Mouse (Mus musculus) adrenal gland, postnatal 25 days (tissue): ENCODE measurements around the gene Taf1c. TPM values are rescaled to one million over a fixed set of nuclear protein-coding genes. Genes with fewer than 3 reads are reported as not detected.

Source experiments
- DNase-seq: peaks from one replicate; pipeline ENCODE4 v3.0.0; 2021; ENCODE audit warnings: mixed read lengths
- long read RNA-seq: library from polyadenylated mRNA; stranded (forward); transcript quantifications from one replicate; pipeline ENCODE4 v2.0.0, GENCODE M21; 2021
- total RNA-seq: library from RNA; stranded (reverse); gene quantifications from 2 replicates; pipeline ENCODE4 v1.2.3, GENCODE M21; 2021

Taf1c gene
- total RNA-seq, result 14.0 and 15.7 TPM in 2 replicates
- long read RNA-seq, partial matches to known transcripts, result 11 of 15 reads
- long read RNA-seq, other reads (novel, unspliced or antisense), result 1 of 15 reads

- DNase-seq, result peak; percentile 91
These were observed at the start of gene Taf1c for GRCm38 (mm10) chr8:119604996-119605395. Gene Taf1c (minus strand): TSS chr8:119605222.

- DNase-seq, result no peak
These were observed 46.3 kb upstream of the Taf1c start for GRCm38 (mm10) chr8:119651324-119651723.

- DNase-seq, result no peak
These were observed 41.8 kb upstream of the Taf1c start for GRCm38 (mm10) chr8:119646846-119647245.

- no peak for DNase-seq
These were observed 41.2 kb upstream of the Taf1c start for GRCm38 (mm10) chr8:119646197-119646596.

DNA sequence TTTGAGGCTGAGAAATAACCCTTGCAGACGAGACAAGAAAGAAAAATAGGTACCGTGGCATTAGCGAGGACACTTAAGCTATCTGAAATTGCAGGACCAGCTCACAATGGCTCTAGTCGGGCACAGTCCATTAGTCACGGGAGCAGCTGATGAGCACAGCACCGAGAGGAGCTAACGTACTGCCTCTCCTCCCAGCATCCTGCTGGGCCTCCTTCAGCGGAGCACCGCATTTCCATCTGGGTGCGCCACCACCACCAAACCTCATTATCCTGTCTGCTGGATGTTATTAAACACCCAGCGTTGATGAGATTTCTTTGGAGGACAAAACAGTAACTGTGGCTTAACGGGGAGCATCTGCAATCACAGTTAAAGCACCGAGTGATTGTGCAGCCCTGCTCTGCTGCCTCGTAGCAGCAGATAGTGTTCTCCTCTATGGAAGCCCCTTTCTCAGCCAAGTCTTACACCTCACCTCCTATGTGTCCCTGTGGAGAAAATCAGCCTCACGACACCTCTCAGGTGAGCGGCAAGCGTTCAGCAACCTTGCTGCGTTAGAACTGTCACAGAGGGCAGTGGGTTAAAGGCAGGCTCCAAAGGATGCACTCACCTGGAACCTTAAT is 40.1 kb upstream of the Taf1c start:
- no peak for DNase-seq

DNA sequence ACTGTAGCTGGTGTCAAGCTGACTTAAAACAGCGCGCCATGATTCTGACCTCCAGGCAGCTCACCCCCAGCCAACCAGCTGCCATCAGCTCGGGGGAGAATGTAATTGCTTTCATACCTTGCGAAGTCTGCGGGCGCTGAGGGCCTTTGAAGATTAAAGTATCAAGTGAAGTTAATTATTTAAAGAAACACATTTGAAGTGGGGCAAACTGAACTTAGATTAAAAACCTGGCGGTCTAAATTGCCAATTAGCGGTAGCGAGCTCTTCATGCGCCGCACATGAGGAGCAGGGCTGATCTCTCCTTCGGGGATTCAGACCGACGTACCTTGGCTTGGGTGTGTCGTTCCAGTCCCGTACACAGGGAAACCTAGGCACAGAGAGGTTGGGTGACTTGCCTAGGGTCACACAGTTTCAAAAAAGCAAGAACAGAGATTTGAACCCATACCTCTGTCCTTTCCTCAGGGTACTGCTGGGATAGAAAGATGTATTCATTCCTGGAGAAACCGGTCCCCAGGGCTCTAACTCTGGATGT is 39.5 kb upstream of the Taf1c start:
- DNase-seq, result no peak

DNA sequence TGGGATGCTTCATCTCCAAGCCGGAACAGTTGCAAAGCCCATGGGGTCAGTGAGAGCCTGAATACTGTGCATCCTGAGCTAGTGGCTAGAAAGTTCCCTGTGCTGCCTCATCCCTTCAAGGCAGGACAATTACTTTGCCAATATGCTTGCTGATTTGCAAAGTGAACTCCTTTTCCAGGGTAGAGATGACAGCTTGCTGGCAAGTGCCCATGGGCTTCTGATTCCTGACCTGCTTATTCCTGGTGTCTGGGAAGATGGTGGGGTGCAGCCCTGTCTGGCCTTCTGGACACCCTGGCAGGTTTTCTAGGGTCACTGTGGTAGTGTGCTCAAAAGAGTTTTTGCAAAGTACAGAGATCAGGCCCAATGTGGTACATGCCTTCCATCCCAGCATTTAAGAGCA is 37.9 kb upstream of the Taf1c start:
- DNase-seq, result no peak

- DNase-seq, result peak; percentile 45
These were observed 36.0 kb upstream of the Taf1c start for GRCm38 (mm10) chr8:119641058-119641457.

DNA sequence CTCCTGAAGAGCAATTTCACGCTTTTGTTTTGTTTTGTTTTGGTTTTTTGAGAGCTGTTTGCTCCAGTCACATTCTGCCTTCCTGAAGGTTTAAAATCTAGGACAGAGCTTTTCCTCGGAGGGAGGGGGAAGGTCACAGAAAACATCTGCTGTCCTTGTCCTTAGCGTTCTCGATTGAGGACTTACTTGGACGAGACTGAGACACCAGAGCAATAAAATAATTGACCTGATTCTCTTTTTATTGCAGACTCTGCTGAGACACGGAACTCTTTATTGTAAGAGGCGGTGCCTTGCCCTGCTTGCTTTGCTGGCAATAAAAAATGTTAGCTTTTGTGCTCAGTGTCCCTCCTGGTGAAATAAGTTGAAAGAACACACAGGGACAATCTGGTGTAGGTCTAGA is 34.8 kb upstream of the Taf1c start:
- DNase-seq, result no peak

DNA sequence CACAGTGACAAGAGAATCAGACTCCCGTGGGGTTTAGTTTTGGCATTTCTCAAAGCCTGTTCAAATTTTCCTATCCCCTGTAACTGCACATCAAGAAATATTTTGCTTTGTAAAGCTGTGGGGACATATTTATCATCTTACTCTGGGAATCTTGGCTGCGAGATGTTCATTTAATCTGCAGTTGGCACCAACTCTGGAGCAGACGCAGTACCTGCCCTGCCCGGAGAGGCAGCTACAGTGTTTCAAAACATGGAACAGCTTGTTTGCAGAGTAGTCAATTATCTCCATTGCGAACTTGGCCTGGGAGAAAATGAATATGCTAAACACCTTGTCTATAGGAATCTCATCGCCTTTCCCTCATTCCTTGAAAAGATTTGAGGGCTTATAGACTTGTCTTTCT is 33.2 kb upstream of the Taf1c start:
- no peak for DNase-seq

- DNase-seq, result no peak
These were observed 32.4 kb upstream of the Taf1c start for GRCm38 (mm10) chr8:119637381-119637780.

DNA sequence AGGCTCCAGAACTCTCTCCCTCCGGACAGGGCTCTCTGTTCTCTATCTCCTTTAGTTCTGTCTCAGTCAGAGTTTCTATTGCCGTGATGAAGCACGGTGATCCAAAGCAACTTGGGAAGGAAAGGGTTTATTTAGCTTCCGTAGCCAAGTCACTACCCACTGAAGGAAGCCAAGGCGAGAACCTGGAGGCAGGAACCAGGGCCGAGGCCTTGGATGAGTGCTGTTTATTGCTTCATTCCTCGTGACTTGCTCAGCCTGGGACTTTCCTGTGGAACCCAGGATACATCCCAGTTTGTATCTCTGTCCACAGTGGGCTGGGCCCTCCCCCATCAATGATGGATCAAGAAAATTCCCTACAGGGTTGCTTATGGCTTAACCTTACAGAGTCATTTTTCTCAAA is 31.7 kb upstream of the Taf1c start:
- no peak for DNase-seq

DNA sequence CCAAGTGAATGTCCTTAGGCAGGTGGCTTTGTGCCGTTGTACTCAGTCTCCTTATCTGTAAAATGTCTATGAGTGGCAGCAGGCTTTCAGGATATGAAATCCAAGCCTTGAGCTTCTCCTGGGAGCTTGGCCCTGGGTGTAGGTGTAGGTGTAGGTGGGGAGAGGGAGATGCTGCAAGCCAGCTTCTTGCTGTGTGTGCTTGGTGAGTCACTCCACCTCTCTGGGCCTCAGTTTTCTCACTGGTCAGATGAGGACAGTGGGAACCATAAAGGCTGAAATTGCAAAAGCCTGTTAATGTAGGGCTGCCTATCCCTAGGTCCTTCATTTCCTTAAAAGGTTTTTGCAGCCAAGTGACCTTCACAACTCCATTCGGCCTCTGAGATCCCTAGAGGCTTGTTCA is 30.9 kb upstream of the Taf1c start:
- no peak for DNase-seq

DNA sequence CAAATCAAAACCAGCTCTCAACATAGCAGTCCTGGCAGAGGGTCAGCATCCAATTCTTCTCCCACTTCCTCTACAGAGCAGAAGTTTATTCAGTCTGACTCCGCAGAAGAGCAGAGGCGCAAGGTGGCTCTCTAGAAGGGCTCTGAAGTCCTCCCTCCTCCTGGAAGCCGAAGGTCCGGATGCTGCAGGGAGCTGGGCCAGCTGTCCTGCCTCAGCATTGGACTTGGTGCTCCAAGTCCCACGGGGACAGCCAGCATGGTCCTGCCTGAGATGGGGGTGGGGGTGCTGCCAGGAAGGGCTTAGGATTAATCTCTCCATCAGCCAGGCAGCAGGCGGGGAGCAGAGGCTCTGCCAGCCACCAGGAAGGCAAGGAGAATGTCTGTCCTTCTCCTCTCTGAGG is 30.4 kb upstream of the Taf1c start, which contains the start of gene Kcng4:
Kcng4 (minus strand) TSS at position 303 of the 400 bp plus-strand sequence.
- no peak for DNase-seq

DNA sequence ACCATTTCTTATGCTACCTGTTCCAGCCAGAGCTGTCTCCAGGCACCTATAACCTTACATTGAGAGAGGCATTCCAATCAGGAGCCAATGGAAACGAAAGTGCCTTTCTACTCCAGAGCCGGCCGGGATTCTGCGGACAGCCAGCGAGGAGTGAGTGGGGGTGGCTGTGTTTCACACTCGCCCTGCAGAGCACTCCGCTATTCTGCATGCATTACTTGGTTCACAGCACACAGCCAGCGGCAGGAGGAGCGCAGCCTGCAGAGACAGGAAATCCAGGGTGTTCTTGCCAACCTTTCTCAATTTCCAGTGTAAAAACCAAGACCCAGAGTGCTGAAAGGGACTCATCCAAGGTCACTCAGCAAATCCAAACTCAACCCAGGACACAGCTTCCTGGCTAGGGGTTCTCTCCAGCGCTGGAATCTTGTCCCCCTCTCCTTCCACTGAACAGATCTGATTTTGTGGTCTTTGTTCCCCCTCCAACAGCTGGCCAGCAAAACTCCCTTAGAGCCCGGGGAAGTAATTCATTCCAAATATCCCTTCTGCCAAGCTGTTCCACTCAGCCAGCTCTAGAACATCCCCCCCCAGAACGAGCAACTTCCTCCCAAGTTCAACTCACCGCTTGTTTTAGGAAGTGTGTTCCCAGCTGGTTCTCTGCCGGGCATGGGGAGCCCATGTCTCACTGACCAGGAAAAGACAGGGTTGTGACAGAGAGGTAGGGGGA is 29.8 kb upstream of the Taf1c start:
- DNase-seq, result no peak

DNA sequence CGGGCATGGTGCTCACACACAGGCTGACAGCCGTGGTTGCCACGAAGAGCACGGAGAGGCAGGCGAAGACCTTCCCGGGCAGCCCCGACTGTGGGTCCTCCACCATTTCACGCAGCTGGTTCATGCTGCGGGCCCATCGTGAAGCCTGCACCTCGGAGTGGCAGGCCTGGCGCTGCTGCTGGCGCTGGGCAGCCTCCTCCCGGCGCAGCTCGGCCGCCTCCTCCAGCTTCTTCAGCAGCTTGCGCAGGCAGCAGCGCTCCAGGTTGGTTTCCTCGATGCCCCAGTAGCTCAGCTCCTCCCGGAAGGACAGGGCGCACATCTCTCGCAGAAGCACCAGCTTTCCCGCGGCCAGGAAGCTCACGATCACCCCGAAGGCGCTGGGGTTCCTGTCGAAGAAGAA is 27.9 kb upstream of the Taf1c start:
- no peak for DNase-seq

- DNase-seq, result no peak
These were observed 27.2 kb upstream of the Taf1c start for GRCm38 (mm10) chr8:119632246-119632645.

DNA sequence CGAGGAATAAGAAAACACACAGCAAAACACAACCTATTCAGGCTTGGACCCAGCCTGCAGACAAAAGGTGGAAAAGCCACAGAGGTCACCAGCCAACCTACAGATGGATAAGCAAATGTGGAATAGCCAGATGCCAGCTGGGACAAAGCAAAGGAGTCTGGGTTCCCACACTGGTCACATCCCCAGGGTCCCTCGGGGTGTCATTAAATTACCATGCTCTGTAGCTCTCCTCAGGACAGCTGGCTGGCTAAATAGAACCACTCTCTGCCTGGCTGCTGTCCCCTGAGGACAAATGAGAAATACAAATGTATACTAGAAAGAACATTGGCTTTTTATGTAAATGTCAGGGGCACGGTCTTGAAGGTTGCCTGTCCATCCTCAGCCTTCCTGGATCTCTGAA is 25.8 kb upstream of the Taf1c start:
- DNase-seq, result no peak

DNA sequence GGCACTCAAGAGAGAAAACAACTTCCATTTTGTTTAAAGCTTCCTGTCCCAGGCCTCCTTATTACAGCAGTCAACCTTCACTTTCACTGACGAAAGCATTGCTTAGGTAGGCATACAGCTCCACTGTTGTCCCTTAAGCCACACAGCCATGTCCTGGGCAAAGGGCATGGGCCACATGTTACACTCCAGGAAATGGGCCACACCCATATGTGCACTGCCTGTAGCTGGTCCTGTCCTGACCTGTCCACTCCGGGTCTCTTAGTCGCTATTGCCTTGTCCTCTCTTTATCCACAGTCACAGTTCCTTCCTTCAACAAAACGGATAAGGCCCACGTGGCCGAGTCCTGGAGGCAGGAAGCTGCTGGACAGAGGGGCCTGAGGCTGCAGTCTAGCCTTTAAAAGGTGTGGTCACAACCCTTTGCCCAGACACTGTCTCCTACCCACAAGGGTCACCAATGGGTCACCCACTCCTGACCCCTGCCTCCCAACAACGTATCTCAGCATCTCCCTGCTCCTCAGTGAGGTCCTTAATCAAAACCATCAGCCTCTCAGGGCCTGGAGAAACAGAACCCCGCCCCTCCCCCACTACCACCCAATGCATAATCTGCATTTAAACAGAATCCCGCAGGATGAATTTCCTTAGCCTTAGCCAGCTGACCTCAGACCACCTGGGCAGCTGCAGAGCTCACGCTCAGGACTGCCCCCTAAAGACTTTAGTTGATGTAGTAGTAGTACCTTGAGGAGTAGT is 22.8 kb upstream of the Taf1c start:
- no peak for DNase-seq

- no peak for DNase-seq
These were observed 22.2 kb upstream of the Taf1c start for GRCm38 (mm10) chr8:119627199-119627598.

GRCm38 (mm10) chr8:119625788-119626187 is 20.8 kb upstream of the Taf1c start:
- no peak for DNase-seq

GRCm38 (mm10) chr8:119624916-119625315 is 19.9 kb upstream of the Taf1c start:
- no peak for DNase-seq

GRCm38 (mm10) chr8:119623744-119624143 is 18.7 kb upstream of the Taf1c start:
- no peak for DNase-seq
